18 mouse cellular contexts compared by ENCODE assay signal in genomic region chr7:111373380-111374173, GRCm38 (mm10).
"Had no signal": no experiment of that assay in that cellular context is flagged by ENCODE, and none has a peak within 500 bp of the region (broad histone marks: within the 10 kb centered on the region; RNA-seq: fewer than 3 reads in every experiment).

No protein-coding gene starts in this region.

- H3K27ac ChIP-seq: layer of hippocampus, adult 2 months; limb, embryonic 10.5 days; liver, embryonic 13.5 days; lung, embryonic 15.5 days; macrophage; midbrain, embryonic 12.5 days; stomach, embryonic 15.5 days had no signal

- H3K4me1 ChIP-seq: liver, embryonic 13.5 days; lung, embryonic 15.5 days; megakaryocyte, embryonic 14.5 days; midbrain, embryonic 12.5 days; stomach, embryonic 15.5 days had no signal

- H3K4me3 ChIP-seq: layer of hippocampus, adult 2 months; limb, embryonic 10.5 days; liver, embryonic 13.5 days; lung, embryonic 15.5 days; megakaryocyte, embryonic 14.5 days; midbrain, embryonic 12.5 days; stomach, embryonic 15.5 days had no signal

- DNase-seq: kidney, adult 11 months; kidney, postnatal 14 days; liver, embryonic 13.5 days; liver, postnatal 0 days; lung, postnatal 14 days; retina, postnatal 1 day; right cerebral cortex, postnatal 4 days; spleen, adult 18-20 months; thymus, adult 2 months; thymus, postnatal 25 days had no signal

- ATAC-seq: liver, postnatal 0 days; midbrain, embryonic 16.5 days had no signal

- H3K4me2 ChIP-seq: liver, embryonic 13.5 days; lung, embryonic 15.5 days; midbrain, embryonic 12.5 days; stomach, embryonic 15.5 days had no signal

- H3K9ac ChIP-seq: liver, embryonic 13.5 days; liver, postnatal 0 days; lung, embryonic 15.5 days; midbrain, embryonic 12.5 days; stomach, embryonic 15.5 days had no signal

- H3K36me3 ChIP-seq: limb, embryonic 10.5 days; liver, embryonic 13.5 days; lung, embryonic 15.5 days; midbrain, embryonic 12.5 days; stomach, embryonic 15.5 days had no signal

- H3K9me3 ChIP-seq: limb, embryonic 10.5 days; liver, embryonic 13.5 days; lung, embryonic 15.5 days; midbrain, embryonic 12.5 days; stomach, embryonic 15.5 days had no signal

- H3K27me3 ChIP-seq: liver, embryonic 13.5 days; lung, embryonic 15.5 days; megakaryocyte, embryonic 14.5 days; midbrain, embryonic 12.5 days; stomach, embryonic 15.5 days had no signal
